Mouse (Mus musculus) limb, embryonic 10.5 days (tissue): ENCODE measurements around the gene Snx4. TPM values are rescaled to one million over a fixed set of nuclear protein-coding genes. Genes with fewer than 3 reads are reported as not detected.
A peak's percentile ranks its signal among the peaks of the same experiment; 100 is the strongest.

Source experiments
- DNase-seq: peaks from one replicate; pipeline ENCODE4 v3.0.0-alpha.2; 2017; ENCODE audit warnings: low spot score
- H3K27ac ChIP-seq: fragments of 300-500 bp; sonication (generic); 2 replicates; pipeline ENCODE4 v1.5.1; 2016; ENCODE audit warnings: mild to moderate bottlenecking
- H3K27me3 ChIP-seq: fragments of 300-500 bp; sonication (generic); 2 replicates; pipeline ENCODE4 v1.6.1; 2016; ENCODE audit warnings: low read depth, mild to moderate bottlenecking; ENCODE audit not compliant: poor library complexity, severe bottlenecking
- H3K36me3 ChIP-seq: fragments of 300-500 bp; sonication (generic); 2 replicates; pipeline ENCODE4 v1.6.1; 2016; ENCODE audit warnings: mild to moderate bottlenecking, moderate library complexity
- H3K4me1 ChIP-seq: fragments of 300-500 bp; sonication (generic); 2 replicates; pipeline ENCODE4 v1.6.1; 2016
- H3K4me3 ChIP-seq: fragments of 300-500 bp; sonication (generic); 2 replicates; pipeline ENCODE4 v1.5.1; 2016; ENCODE audit warnings: mild to moderate bottlenecking, moderate library complexity
- H3K9me3 ChIP-seq: fragments of 300-500 bp; sonication (generic); replicated peaks from 2 replicates; pipeline ENCODE4 v1.6.1; 2016; ENCODE audit warnings: mild to moderate bottlenecking
- WGBS: fragments of 180-500 bp; shearing (Covaris S2); methylation state at CpG from one replicate; pipeline ENCODE4 v1.1.7; 2016; 5-methylcytosine and 5-hydroxymethylcytosine counted together
- polyA plus RNA-seq: library from polyadenylated mRNA; unstranded; fragments of >200 nt; fragmentation: Nextera tagmentation; extraction: Ambion mirVana; gene quantifications from 2 replicates; pipeline ENCODE4 v1.2.1, GENCODE M21; 2016

The Snx4 gene
- polyA plus RNA-seq, 1 experiment from 2014 or later, result 67.5 TPM

- 88% methylated on average over 14 of the region's 14 CpGs for WGBS
- DNase-seq, result no peak
- H3K27ac ChIP-seq, result no peak overlapping the region
Measured at GRCm38 (mm10) chr16:33333015-33333414, 81.8 kb downstream of the Snx4 start.

GRCm38 (mm10) chr16:33337177-33337576 is 85.9 kb downstream of the Snx4 start:
- peak; percentile 62 for DNase-seq
- no peaks in the 10 kb centered on the region for H3K36me3 ChIP-seq
- H3K9me3 ChIP-seq, result no peaks in the 10 kb centered on the region
- WGBS, result 29% methylated on average over 8 of the region's 8 CpGs
- H3K27ac ChIP-seq, result peak overlapping the region; percentile 42
- peaks cover 7% of the 10 kb centered on the region; the same call in 1 of the 2 replicates for H3K4me1 ChIP-seq
- H3K27me3 ChIP-seq, result no peaks in the 10 kb centered on the region
- H3K4me3 ChIP-seq, result no peak overlapping the region

More at GRCm38 (mm10) chr16:33333015-33333414, 81.8 kb downstream of the Snx4 start:
- Histone ChIP-seq H3K4me1 (peaks cover 7% of the 10 kb centered on the region; the same call in 1 of the 2 replicates), H3K36me3 (no peaks in the 10 kb centered on the region), H3K4me3 (no peak overlapping the region), H3K9me3 (no peaks in the 10 kb centered on the region), H3K27me3 (no peaks in the 10 kb centered on the region)

- Histone ChIP-seq H3K27me3 (no peaks in the 10 kb centered on the region), H3K4me3 (no peak overlapping the region), H3K9me3 (no peaks in the 10 kb centered on the region), H3K27ac (no peak overlapping the region), H3K4me1 (peaks cover 7% of the 10 kb centered on the region; the same call in 1 of the 2 replicates), H3K36me3 (no peaks in the 10 kb centered on the region)
- WGBS, result 81% methylated on average over 10 of the region's 10 CpGs
- DNase-seq, result no peak
Measured at GRCm38 (mm10) chr16:33337681-33338080, 86.4 kb downstream of the Snx4 start.

GRCm38 (mm10) chr16:33338492-33338891 is 87.2 kb downstream of the Snx4 start:
- no peaks in the 10 kb centered on the region for H3K27me3 ChIP-seq
- no peak overlapping the region for H3K27ac ChIP-seq
- no peaks in the 10 kb centered on the region for H3K36me3 ChIP-seq
- peaks cover 7% of the 10 kb centered on the region; the same call in 1 of the 2 replicates for H3K4me1 ChIP-seq
- H3K9me3 ChIP-seq, result no peaks in the 10 kb centered on the region
- no peak for DNase-seq
- H3K4me3 ChIP-seq, result no peak overlapping the region
- WGBS, result 83% methylated on average over 4 of the region's 4 CpGs

GRCm38 (mm10) chr16:33339476-33339875 is 88.2 kb downstream of the Snx4 start:
- Histone ChIP-seq H3K9me3 (no peaks in the 10 kb centered on the region), H3K36me3 (no peaks in the 10 kb centered on the region), H3K4me1 (peaks cover 10% of the 10 kb centered on the region), H3K27me3 (no peaks in the 10 kb centered on the region), H3K27ac (no peak overlapping the region), H3K4me3 (no peak overlapping the region)
- DNase-seq, result no peak
- WGBS, result 86% methylated on average over 2 of the region's 2 CpGs

GRCm38 (mm10) chr16:33342356-33342755 is 91.1 kb downstream of the Snx4 start:
- H3K4me1 ChIP-seq, result peaks cover 17% of the 10 kb centered on the region
- no peak overlapping the region for H3K4me3 ChIP-seq
- H3K27ac ChIP-seq, result no peak overlapping the region
- H3K36me3 ChIP-seq, result no peaks in the 10 kb centered on the region
- H3K9me3 ChIP-seq, result no peaks in the 10 kb centered on the region
- no peaks in the 10 kb centered on the region for H3K27me3 ChIP-seq
- 55% methylated on average over 1 of the region's 1 CpGs for WGBS
- no peak for DNase-seq

- H3K27ac ChIP-seq, result no peak overlapping the region
- 79% methylated on average over 5 of the region's 5 CpGs for WGBS
- H3K9me3 ChIP-seq, result no peaks in the 10 kb centered on the region
- H3K36me3 ChIP-seq, result no peaks in the 10 kb centered on the region
- H3K27me3 ChIP-seq, result no peaks in the 10 kb centered on the region
- no peak for DNase-seq
- H3K4me3 ChIP-seq, result no peak overlapping the region
- H3K4me1 ChIP-seq, result peaks cover 13% of the 10 kb centered on the region
Measured at GRCm38 (mm10) chr16:33343106-33343505, 91.9 kb downstream of the Snx4 start.

- H3K27me3 ChIP-seq, result no peaks in the 10 kb centered on the region
- H3K4me1 ChIP-seq, result peaks cover 13% of the 10 kb centered on the region
- WGBS, result 93% methylated on average over 7 of the region's 7 CpGs
- no peaks in the 10 kb centered on the region for H3K9me3 ChIP-seq
- no peak overlapping the region for H3K4me3 ChIP-seq
- H3K27ac ChIP-seq, result no peak overlapping the region
- H3K36me3 ChIP-seq, result no peaks in the 10 kb centered on the region
- DNase-seq, result no peak
Measured at GRCm38 (mm10) chr16:33343601-33344000, 92.4 kb downstream of the Snx4 start.

- H3K36me3 ChIP-seq, result no peaks in the 10 kb centered on the region
- H3K9me3 ChIP-seq, result no peaks in the 10 kb centered on the region
- 56% methylated on average over 9 of the region's 9 CpGs for WGBS
- no peaks in the 10 kb centered on the region for H3K27me3 ChIP-seq
- no peak for DNase-seq
- H3K4me1 ChIP-seq, result peaks cover 13% of the 10 kb centered on the region
- H3K27ac ChIP-seq, result no peak overlapping the region
- no peak overlapping the region for H3K4me3 ChIP-seq
Measured at GRCm38 (mm10) chr16:33344379-33344778, 93.1 kb downstream of the Snx4 start.

- WGBS, result 78% methylated on average over 4 of the region's 4 CpGs
- Histone ChIP-seq H3K4me3 (no peak overlapping the region), H3K4me1 (peaks cover 13% of the 10 kb centered on the region), H3K36me3 (no peaks in the 10 kb centered on the region), H3K27ac (no peak overlapping the region), H3K27me3 (no peaks in the 10 kb centered on the region), H3K9me3 (no peaks in the 10 kb centered on the region)
- DNase-seq, result no peak
Measured at GRCm38 (mm10) chr16:33344875-33345274, 93.6 kb downstream of the Snx4 start.

- Histone ChIP-seq H3K27ac (no peak overlapping the region), H3K27me3 (no peaks in the 10 kb centered on the region), H3K4me3 (no peak overlapping the region), H3K36me3 (no peaks in the 10 kb centered on the region), H3K4me1 (peaks cover 13% of the 10 kb centered on the region), H3K9me3 (no peaks in the 10 kb centered on the region)
- no peak for DNase-seq
- WGBS, result 29% methylated on average over 3 of the region's 3 CpGs
Measured at GRCm38 (mm10) chr16:33346376-33346775, 95.1 kb downstream of the Snx4 start.

GRCm38 (mm10) chr16:33347134-33347533 is 95.9 kb downstream of the Snx4 start:
- peaks cover 13% of the 10 kb centered on the region for H3K4me1 ChIP-seq
- no peak for DNase-seq
- WGBS, result 85% methylated on average over 5 of the region's 5 CpGs
- H3K36me3 ChIP-seq, result no peaks in the 10 kb centered on the region
- H3K9me3 ChIP-seq, result no peaks in the 10 kb centered on the region
- H3K4me3 ChIP-seq, result no peak overlapping the region
- H3K27me3 ChIP-seq, result no peaks in the 10 kb centered on the region
- no peak overlapping the region for H3K27ac ChIP-seq
